Mouse (Mus musculus) T-helper 17 cell (primary cell): Measurements from ENCODE around the gene Tmem178b.

Source experiments
- in situ Hi-C, 2 experiments: fragments of 300-600 bp; cut with MboI, MseI; formaldehyde crosslinking; loops; 1 replicate in 1 of 2; 2 replicates in 1 of 2; pipeline ENCODE4 v1.15.1; 2025; ENCODE audit warnings: high pct_unique_total_duplicates in 2 of 2

Tmem178b gene

DNA sequence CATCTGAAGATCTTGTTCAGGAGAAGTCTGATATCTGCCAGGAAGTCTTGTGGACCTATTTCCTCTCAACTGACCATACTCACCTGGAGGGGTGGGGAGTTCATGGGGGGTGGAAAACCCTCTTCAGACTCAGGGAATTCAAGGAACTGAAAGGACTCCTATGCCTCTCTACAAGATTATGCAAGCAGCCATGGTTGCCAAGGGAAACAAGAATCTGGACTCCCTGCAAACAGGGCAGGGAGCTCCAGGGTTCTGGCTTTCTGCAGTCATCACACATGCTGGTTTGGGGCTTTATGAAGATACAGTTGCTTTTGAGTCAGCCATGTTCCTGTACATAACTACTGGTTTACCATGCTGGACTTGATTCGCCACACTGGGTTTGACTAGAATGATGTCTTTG, 390.6 kb downstream of the Tmem178b start:
- in situ Hi-C loops: no loop called here

DNA sequence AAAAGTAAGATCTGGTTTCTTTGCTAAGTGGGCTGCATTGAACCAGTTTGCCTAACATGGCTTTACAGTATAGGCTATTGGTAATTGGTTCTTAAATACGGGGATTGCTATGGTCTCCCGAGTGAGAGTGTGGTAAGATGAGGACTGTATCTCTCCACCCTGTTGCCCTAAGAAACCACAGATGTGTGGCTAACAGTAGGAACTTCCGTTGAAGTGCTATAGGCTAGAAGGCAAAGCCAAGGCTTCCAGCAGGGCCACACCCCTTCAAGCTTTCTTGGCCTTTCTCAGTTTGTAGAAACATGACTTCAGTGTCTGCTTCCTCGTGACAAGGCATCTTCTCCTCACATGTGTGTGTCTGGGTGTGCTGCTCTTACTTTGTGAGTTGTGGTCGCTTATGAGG, 427.6 kb downstream of the Tmem178b start:
- in situ Hi-C loops: no loop called here

DNA sequence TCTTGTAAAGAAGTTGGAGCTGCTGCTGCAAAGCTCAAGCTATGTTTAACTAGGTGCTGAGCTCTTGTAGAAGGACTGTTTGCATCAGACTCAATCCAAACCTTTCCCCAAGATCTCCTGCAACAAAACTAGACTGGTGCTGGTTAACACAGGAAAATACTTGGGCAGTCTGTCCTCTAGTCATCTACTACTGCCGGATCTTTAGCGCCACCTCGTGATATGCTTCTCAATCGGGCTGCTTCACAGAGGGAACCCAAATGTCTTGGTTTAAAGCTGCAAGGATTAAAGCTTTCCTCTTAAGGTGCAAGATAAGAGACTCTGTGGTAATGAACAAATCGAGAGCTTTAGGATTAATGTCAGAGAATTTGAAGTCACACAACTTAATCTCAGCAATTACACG, 430.3 kb downstream of the Tmem178b start:
- in situ Hi-C loops: no loop called here
